Mouse (Mus musculus) kidney, embryonic 16.5 days (tissue): ENCODE results near the gene Pcsk5. TPM values are rescaled to one million over a fixed set of nuclear protein-coding genes. Genes with fewer than 3 reads are reported as not detected.

Source experiments
- ATAC-seq: fragments of 200-750 bp; cut with Nextera tagmentation; 2 replicates; pipeline ENCODE4 v1.8.0; 2017; ENCODE audit warnings: moderate TSS enrichment; ENCODE audit not compliant: low FRiP score, low TSS enrichment
- H3K27ac ChIP-seq: fragments of 300-500 bp; sonication (generic); 2 replicates; pipeline ENCODE4 v1.5.1; 2014; ENCODE audit warnings: low read length
- H3K27me3 ChIP-seq: fragments of 300-500 bp; sonication (generic); 2 replicates; pipeline ENCODE4 v1.6.1; 2014; ENCODE audit warnings: low read length, control low read depth, mixed read lengths; ENCODE audit not compliant: insufficient read depth
- H3K36me3 ChIP-seq: fragments of 300-500 bp; sonication (generic); 2 replicates; pipeline ENCODE4 v1.6.1; 2014; ENCODE audit warnings: low read length, control low read depth, mixed read lengths; ENCODE audit not compliant: insufficient read depth
- H3K4me1 ChIP-seq: fragments of 300-500 bp; sonication (generic); 2 replicates; pipeline ENCODE4 v1.6.1; 2014; ENCODE audit warnings: low read length, control low read depth, mixed read lengths; ENCODE audit not compliant: insufficient read depth
- H3K4me2 ChIP-seq: fragments of 300-500 bp; sonication (generic); replicated peaks from 2 replicates; pipeline ENCODE4 v1.6.1; 2014; ENCODE audit warnings: low read depth, low read length
- H3K4me3 ChIP-seq: fragments of 300-500 bp; sonication (generic); 2 replicates; pipeline ENCODE4 v1.5.1; 2014; ENCODE audit warnings: mild to moderate bottlenecking, low read length
- H3K9ac ChIP-seq: fragments of 300-500 bp; sonication (generic); replicated peaks from 2 replicates; pipeline ENCODE4 v1.6.1; 2014; ENCODE audit warnings: low read length
- H3K9me3 ChIP-seq: fragments of 300-500 bp; sonication (generic); 2 replicates; pipeline ENCODE4 v1.6.1; 2016; ENCODE audit warnings: low read length, control low read depth
- WGBS: fragments of 180-500 bp; shearing (Covaris S2); extraction: QIAGEN DNeasy Blood & Tissue Kit; methylation state at CpG from one replicate; pipeline ENCODE4 v1.1.7; 2014; 5-methylcytosine and 5-hydroxymethylcytosine counted together
- polyA plus RNA-seq: library from polyadenylated mRNA; unstranded; fragments of >200 nt; fragmentation: Nextera tagmentation; extraction: Ambion mirVana; gene quantifications from 2 replicates; pipeline ENCODE4 v1.2.1, GENCODE M21; 2015

Gene Pcsk5
- polyA plus RNA-seq, 1 experiment from 2014 or later = 26.3 TPM

- Histone ChIP-seq H3K4me1 (no peaks in the 10 kb centered on the region), H3K9me3 (no peaks in the 10 kb centered on the region), H3K27me3 (no peaks in the 10 kb centered on the region), H3K36me3 (no peaks in the 10 kb centered on the region), H3K27ac (no peak overlapping the region), H3K9ac (no peak overlapping the region), H3K4me2 (no peak overlapping the region), H3K4me3 (no peak overlapping the region)
- 87% methylated on average over 2 of the region's 2 CpGs for WGBS
- ATAC-seq = no peak
These were observed 408.9 kb downstream of the Pcsk5 start for GRCm38 (mm10) chr19:17428561-17428914.

DNA sequence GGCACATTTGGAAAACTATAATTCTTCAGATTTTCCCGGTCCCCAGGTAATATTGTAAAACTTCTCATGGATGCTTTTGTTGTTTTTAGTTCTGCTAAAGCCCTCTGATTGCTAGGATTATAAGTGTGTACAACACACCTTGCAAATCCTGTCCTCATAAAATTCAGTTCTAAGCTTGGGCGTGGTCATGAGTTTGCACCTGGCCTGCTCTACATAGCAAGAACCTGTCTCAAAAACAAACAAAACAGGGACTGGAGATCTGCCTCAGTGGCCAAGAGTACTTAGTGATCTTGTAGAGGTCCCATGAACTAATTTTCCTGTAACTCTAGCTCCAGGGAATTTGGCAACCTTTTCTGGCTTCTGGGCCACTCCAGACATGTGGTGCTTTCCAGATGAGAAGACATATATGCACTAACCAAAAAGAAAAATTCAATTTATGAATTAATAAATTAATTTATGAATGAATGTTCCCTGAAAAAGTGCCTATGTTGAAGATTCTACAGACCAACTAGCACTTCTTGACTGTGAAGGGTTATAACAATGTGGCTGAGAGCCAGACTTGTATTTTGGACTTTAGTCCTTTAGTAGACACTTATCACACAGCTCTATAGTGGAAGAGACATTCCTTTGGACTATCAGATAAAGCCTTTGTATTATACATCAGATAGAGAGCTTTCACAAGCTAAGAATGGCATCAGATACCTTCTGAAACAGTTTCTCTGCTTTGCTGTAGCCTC lies 409.4 kb downstream of the Pcsk5 start:
- H3K4me3 ChIP-seq = no peak overlapping the region
- no peaks in the 10 kb centered on the region for H3K36me3 ChIP-seq

GRCm38 (mm10) chr19:17423306-17423705 lies 414.1 kb downstream of the Pcsk5 start:
- H3K4me1 ChIP-seq = no peaks in the 10 kb centered on the region
- H3K9ac ChIP-seq = no peak overlapping the region
- no peak overlapping the region for H3K27ac ChIP-seq
- no peaks in the 10 kb centered on the region for H3K36me3 ChIP-seq
- ATAC-seq = no peak
- H3K27me3 ChIP-seq = no peaks in the 10 kb centered on the region
- H3K4me2 ChIP-seq = no peak overlapping the region
- 74% methylated on average over 3 of the region's 3 CpGs for WGBS
- H3K4me3 ChIP-seq = no peak overlapping the region
- no peaks in the 10 kb centered on the region for H3K9me3 ChIP-seq

More for the DNA sequence above, 409.4 kb downstream of the Pcsk5 start:
- Histone ChIP-seq H3K9ac (no peak overlapping the region), H3K27ac (no peak overlapping the region), H3K9me3 (no peaks in the 10 kb centered on the region), H3K4me1 (no peaks in the 10 kb centered on the region), H3K4me2 (no peak overlapping the region), H3K27me3 (no peaks in the 10 kb centered on the region)
- ATAC-seq = no peak
- whole genome bisulfite sequencing = 92% methylated on average over 2 of the region's 2 CpGs

GRCm38 (mm10) chr19:17417855-17418254 lies 419.6 kb downstream of the Pcsk5 start:
- no peak overlapping the region for H3K9ac ChIP-seq
- no peaks in the 10 kb centered on the region for H3K9me3 ChIP-seq
- no peaks in the 10 kb centered on the region for H3K36me3 ChIP-seq
- no peak for ATAC-seq
- H3K27ac ChIP-seq = no peak overlapping the region
- WGBS = 54% methylated on average over 1 of the region's 1 CpGs
- no peak overlapping the region for H3K4me3 ChIP-seq
- H3K27me3 ChIP-seq = no peaks in the 10 kb centered on the region
- H3K4me1 ChIP-seq = no peaks in the 10 kb centered on the region
- H3K4me2 ChIP-seq = no peak overlapping the region

DNA sequence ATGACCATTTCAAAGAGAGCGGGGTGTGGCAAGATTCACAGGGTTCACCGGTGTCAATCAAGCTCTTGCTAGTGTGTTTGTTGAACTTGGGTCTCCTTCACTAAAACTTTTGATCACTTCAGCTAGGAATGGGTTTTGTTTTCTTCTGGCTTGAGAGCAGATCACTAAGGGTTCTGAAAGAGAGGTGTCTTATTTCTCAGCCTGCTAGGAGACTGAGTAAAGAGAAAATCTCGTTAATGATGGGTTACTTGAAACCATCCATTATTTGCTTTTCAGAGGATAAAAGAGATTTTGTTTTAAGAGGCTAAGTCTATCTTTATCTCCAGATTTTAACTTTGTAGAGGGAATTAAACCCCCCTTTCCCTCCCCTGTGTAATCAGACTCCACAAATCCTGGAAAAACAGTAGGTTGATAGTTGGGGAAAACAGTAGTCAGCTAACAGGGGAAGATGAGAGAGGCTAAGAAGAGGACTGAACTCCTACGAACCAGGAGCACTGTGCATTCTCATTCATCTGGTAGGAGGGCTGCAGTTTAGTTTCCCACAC lies 424.4 kb downstream of the Pcsk5 start:
- H3K4me1 ChIP-seq = no peaks in the 10 kb centered on the region
- H3K27ac ChIP-seq = no peak overlapping the region
- no peaks in the 10 kb centered on the region for H3K27me3 ChIP-seq
- 35% methylated on average over 4 of the region's 4 CpGs for WGBS
- no peak overlapping the region for H3K9ac ChIP-seq
- H3K9me3 ChIP-seq = no peaks in the 10 kb centered on the region
- ATAC-seq = no peak; the same call in 1 of the 2 replicates
- H3K36me3 ChIP-seq = no peaks in the 10 kb centered on the region
- no peak overlapping the region for H3K4me3 ChIP-seq
- H3K4me2 ChIP-seq = no peak overlapping the region

GRCm38 (mm10) chr19:17410465-17411065 lies 426.9 kb downstream of the Pcsk5 start:
- peaks cover 6% of the 10 kb centered on the region for H3K9me3 ChIP-seq

DNA sequence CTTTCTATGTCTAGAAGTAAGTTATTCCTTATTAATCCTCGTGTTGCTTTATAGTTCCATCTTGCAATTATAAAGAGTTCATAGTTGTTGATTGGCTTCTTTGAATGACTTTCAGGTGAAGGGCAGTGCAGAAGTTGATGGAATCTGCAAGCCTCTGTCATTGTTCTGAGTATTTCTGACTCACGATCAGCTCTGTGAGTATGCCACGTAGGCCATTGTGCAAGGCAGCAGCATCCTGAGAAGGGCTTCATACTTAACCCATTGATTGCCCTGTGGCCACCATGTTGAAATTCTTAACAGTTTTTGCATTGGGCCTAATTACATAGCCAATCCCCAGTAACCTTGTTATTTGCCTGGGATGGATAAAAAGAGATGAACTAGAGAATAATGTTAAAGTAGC lies 428.1 kb downstream of the Pcsk5 start:
- Histone ChIP-seq H3K9ac (no peak overlapping the region), H3K27ac (no peak overlapping the region), H3K27me3 (no peaks in the 10 kb centered on the region), H3K4me1 (no peaks in the 10 kb centered on the region), H3K4me2 (no peak overlapping the region), H3K4me3 (no peak overlapping the region), H3K36me3 (0 out of 2 replicates have a peak, but pooled peaks cover 4% of the 10 kb centered on the region), H3K9me3 (peaks cover 6% of the 10 kb centered on the region)
- ATAC-seq = no peak
- WGBS = 77% methylated on average over 3 of the region's 3 CpGs

More at GRCm38 (mm10) chr19:17410465-17411065, 426.9 kb downstream of the Pcsk5 start:
- Histone ChIP-seq H3K4me3 (no peak overlapping the region), H3K27ac (no peak overlapping the region), H3K27me3 (no peaks in the 10 kb centered on the region), H3K36me3 (0 out of 2 replicates have a peak, but pooled peaks cover 4% of the 10 kb centered on the region), H3K9ac (no peak overlapping the region), H3K4me2 (no peak overlapping the region), H3K4me1 (no peaks in the 10 kb centered on the region)
- WGBS = 86% methylated on average over 5 of the region's 5 CpGs
- ATAC-seq = no peak

- Histone ChIP-seq H3K9ac (no peak overlapping the region), H3K4me3 (no peak overlapping the region), H3K36me3 (0 out of 2 replicates have a peak, but pooled peaks cover 4% of the 10 kb centered on the region)
These were observed 428.8 kb downstream of the Pcsk5 start for GRCm38 (mm10) chr19:17408591-17408990.

GRCm38 (mm10) chr19:17406823-17407222 lies 430.6 kb downstream of the Pcsk5 start:
- H3K9me3 ChIP-seq = peaks cover 6% of the 10 kb centered on the region
- 0 out of 2 replicates have a peak, but pooled peaks cover 4% of the 10 kb centered on the region for H3K36me3 ChIP-seq
- ATAC-seq = no peak
- H3K4me1 ChIP-seq = no peaks in the 10 kb centered on the region
- H3K27me3 ChIP-seq = no peaks in the 10 kb centered on the region
- H3K27ac ChIP-seq = no peak overlapping the region
- WGBS = 96% methylated on average over 5 of the region's 5 CpGs
- no peak overlapping the region for H3K9ac ChIP-seq
- H3K4me2 ChIP-seq = no peak overlapping the region
- H3K4me3 ChIP-seq = no peak overlapping the region

More at GRCm38 (mm10) chr19:17408591-17408990, 428.8 kb downstream of the Pcsk5 start:
- ATAC-seq = no peak
- Histone ChIP-seq H3K9me3 (peaks cover 6% of the 10 kb centered on the region), H3K27ac (no peak overlapping the region), H3K4me2 (no peak overlapping the region), H3K27me3 (no peaks in the 10 kb centered on the region), H3K4me1 (no peaks in the 10 kb centered on the region)

DNA sequence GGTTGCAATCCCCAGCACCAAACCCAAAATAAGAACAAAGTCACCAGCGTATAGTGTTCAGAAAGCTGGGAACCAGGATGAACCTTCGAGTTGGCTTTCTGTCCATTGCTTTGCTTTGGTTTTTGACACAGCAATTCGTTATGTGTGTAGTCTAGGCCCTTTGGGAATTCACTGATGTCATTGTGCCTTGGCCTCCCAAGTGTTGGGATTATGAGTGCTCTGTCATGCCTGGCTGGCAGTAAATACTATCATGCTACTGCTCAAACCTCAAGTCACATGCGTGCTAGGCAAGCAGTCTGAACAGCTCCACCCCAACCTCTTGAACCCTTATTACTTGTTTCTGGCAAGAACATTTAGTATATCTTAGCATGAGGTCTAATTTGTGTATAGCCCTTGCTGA lies 434.3 kb downstream of the Pcsk5 start:
- Histone ChIP-seq H3K27me3 (no peaks in the 10 kb centered on the region), H3K36me3 (peaks cover 13% of the 10 kb centered on the region), H3K4me1 (no peaks in the 10 kb centered on the region), H3K27ac (no peak overlapping the region), H3K9ac (no peak overlapping the region), H3K4me2 (no peak overlapping the region), H3K9me3 (peaks cover 6% of the 10 kb centered on the region), H3K4me3 (no peak overlapping the region)
- 85% methylated on average over 4 of the region's 4 CpGs for WGBS
- ATAC-seq = no peak
